Comparison of ENCODE assay signal across 12 mouse cellular contexts in the genomic region with DNA sequence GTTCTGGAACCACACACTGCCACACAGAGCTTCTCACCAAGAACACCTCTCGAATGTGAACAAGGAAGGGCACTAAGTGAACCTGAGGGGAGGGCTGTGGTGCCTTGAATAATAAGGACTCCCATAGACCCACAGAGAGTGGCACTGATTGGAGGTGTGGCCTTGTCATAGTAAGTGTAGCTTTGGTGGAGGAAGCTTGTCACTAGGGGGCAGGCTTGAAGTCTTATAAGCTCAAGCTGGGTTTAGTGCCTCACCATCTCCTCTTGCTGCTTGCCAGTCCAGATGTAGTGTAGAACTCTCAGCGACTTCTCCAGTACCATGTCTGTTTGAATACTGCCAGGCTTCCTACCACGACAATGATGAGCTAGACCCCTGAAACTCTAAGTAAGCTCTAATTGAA. TPM values are rescaled to one million over a fixed set of nuclear protein-coding genes. Genes with fewer than 3 reads are reported as not detected.
A peak's percentile ranks its signal among the peaks of the same experiment; 100 is the strongest.
DNase-seq lines count a peak whose midpoint lies in the region; ATAC-seq lines count a peak whose summit lies in the region.
"Had no signal": no experiment of that assay in that cellular context is flagged by ENCODE, and none has a peak within 500 bp of the region (broad histone marks: within the 10 kb centered on the region; RNA-seq: fewer than 3 reads in every experiment).

No protein-coding gene starts in this region.

- no peaks in the 10 kb centered on the region for H3K4me1 ChIP-seq in embryonic facial prominence, embryonic 11.5 days (ENCODE audit: control insufficient read depth, insufficient read depth, low read length)
- H3K4me1 ChIP-seq in embryonic facial prominence, embryonic 10.5 days = no peaks in the 10 kb centered on the region
- H3K4me1 ChIP-seq in midbrain, embryonic 14.5 days (ENCODE audit: control insufficient read depth, insufficient read depth, low read length) = no peaks in the 10 kb centered on the region
- H3K4me1 ChIP-seq in midbrain, embryonic 15.5 days = no peaks in the 10 kb centered on the region
- no peaks in the 10 kb centered on the region for H3K4me1 ChIP-seq in neural tube, embryonic 15.5 days
- no peaks in the 10 kb centered on the region for H3K4me1 ChIP-seq in hindbrain, embryonic 11.5 days (replicated peaks; ENCODE audit: control insufficient read depth, insufficient read depth, low read length)
- H3K4me1 ChIP-seq: limb, embryonic 13.5 days had no signal

- WGBS in embryonic facial prominence, embryonic 11.5 days = 56% methylated on average over 3 of the region's 3 CpGs
- 74% methylated on average over 3 of the region's 3 CpGs for WGBS in embryonic facial prominence, embryonic 10.5 days
- 69% methylated on average over 3 of the region's 3 CpGs for WGBS in midbrain, embryonic 14.5 days
- 61% methylated on average over 3 of the region's 3 CpGs for WGBS in midbrain, embryonic 15.5 days
- 68% methylated on average over 3 of the region's 3 CpGs for WGBS in neural tube, embryonic 15.5 days
- WGBS in hindbrain, embryonic 11.5 days = 68% methylated on average over 3 of the region's 3 CpGs

- peak; percentile 16 for DNase-seq in embryonic facial prominence, embryonic 11.5 days (ENCODE audit: low spot score)
- DNase-seq in embryonic facial prominence, embryonic 10.5 days (ENCODE audit: low spot score) = no peak
- DNase-seq in midbrain, embryonic 14.5 days = peak; percentile 13
- peak; percentile 10 for DNase-seq in forelimb bud, embryonic 11.5 days (ENCODE audit: low read depth, low spot score)
- DNase-seq in lung, postnatal 25 days (ENCODE audit: low spot score) = peak; percentile 23
- DNase-seq in hindbrain, embryonic 11.5 days (ENCODE audit: low spot score) = no peak
- DNase-seq: cerebellum, adult 8-10 months had no signal

- H3K9me3 ChIP-seq in embryonic facial prominence, embryonic 11.5 days (replicated peaks; ENCODE audit: control insufficient read depth, low read length) = no peaks in the 10 kb centered on the region
- H3K9me3 ChIP-seq in embryonic facial prominence, embryonic 10.5 days = no peaks in the 10 kb centered on the region
- H3K9me3 ChIP-seq in midbrain, embryonic 14.5 days (ENCODE audit: control insufficient read depth, low read length) = no peaks in the 10 kb centered on the region
- no peaks in the 10 kb centered on the region for H3K9me3 ChIP-seq in midbrain, embryonic 15.5 days
- H3K9me3 ChIP-seq in neural tube, embryonic 15.5 days (replicated peaks) = no peaks in the 10 kb centered on the region
- H3K9me3 ChIP-seq in hindbrain, embryonic 11.5 days (ENCODE audit: control insufficient read depth, low read length) = no peaks in the 10 kb centered on the region
- H3K9me3 ChIP-seq: heart, embryonic 13.5 days; limb, embryonic 13.5 days had no signal

- H3K27ac ChIP-seq in embryonic facial prominence, embryonic 11.5 days (replicated peaks; ENCODE audit: low read depth, low read length) = no peak overlapping the region
- H3K27ac ChIP-seq in embryonic facial prominence, embryonic 10.5 days (replicated peaks) = no peak overlapping the region
- no peak overlapping the region for H3K27ac ChIP-seq in midbrain, embryonic 14.5 days (replicated peaks; ENCODE audit: low read depth, low read length)
- no peak overlapping the region for H3K27ac ChIP-seq in midbrain, embryonic 15.5 days
- no peak overlapping the region for H3K27ac ChIP-seq in neural tube, embryonic 15.5 days (replicated peaks)
- H3K27ac ChIP-seq in hindbrain, embryonic 11.5 days (ENCODE audit: low read depth, low read length) = no peak overlapping the region
- H3K27ac ChIP-seq: heart, embryonic 13.5 days; limb, embryonic 13.5 days had no signal

- no peaks in the 10 kb centered on the region for H3K36me3 ChIP-seq in embryonic facial prominence, embryonic 11.5 days (replicated peaks; ENCODE audit: control insufficient read depth, insufficient read depth, low read depth, low read length)
- H3K36me3 ChIP-seq in embryonic facial prominence, embryonic 10.5 days (replicated peaks) = no peaks in the 10 kb centered on the region
- H3K36me3 ChIP-seq in midbrain, embryonic 14.5 days (ENCODE audit: control insufficient read depth, insufficient read depth, low read length) = no peaks in the 10 kb centered on the region
- no peaks in the 10 kb centered on the region for H3K36me3 ChIP-seq in midbrain, embryonic 15.5 days (replicated peaks)
- H3K36me3 ChIP-seq in neural tube, embryonic 15.5 days = no peaks in the 10 kb centered on the region
- H3K36me3 ChIP-seq in hindbrain, embryonic 11.5 days (ENCODE audit: control insufficient read depth, insufficient read depth, low read length) = no peaks in the 10 kb centered on the region
- H3K36me3 ChIP-seq: heart, embryonic 13.5 days; limb, embryonic 13.5 days had no signal

- H3K9ac ChIP-seq in embryonic facial prominence, embryonic 11.5 days (replicated peaks; ENCODE audit: low read length) = no peak overlapping the region
- H3K9ac ChIP-seq in midbrain, embryonic 14.5 days (replicated peaks; ENCODE audit: low read length) = no peak overlapping the region
- H3K9ac ChIP-seq in midbrain, embryonic 15.5 days = no peak overlapping the region
- H3K9ac ChIP-seq in neural tube, embryonic 15.5 days (replicated peaks) = no peak overlapping the region
- H3K9ac ChIP-seq in hindbrain, embryonic 11.5 days (ENCODE audit: low read depth, low read length) = no peak overlapping the region
- H3K9ac ChIP-seq: heart, embryonic 13.5 days; limb, embryonic 13.5 days had no signal

- H3K4me2 ChIP-seq in embryonic facial prominence, embryonic 11.5 days (ENCODE audit: low read depth, low read length) = no peak overlapping the region
- H3K4me2 ChIP-seq in midbrain, embryonic 14.5 days (ENCODE audit: low read length) = no peak overlapping the region
- H3K4me2 ChIP-seq in midbrain, embryonic 15.5 days = no peak overlapping the region
- H3K4me2 ChIP-seq in neural tube, embryonic 15.5 days = no peak overlapping the region
- no peak overlapping the region for H3K4me2 ChIP-seq in hindbrain, embryonic 11.5 days (replicated peaks; ENCODE audit: low read depth, low read length)
- H3K4me2 ChIP-seq: heart, embryonic 13.5 days; limb, embryonic 13.5 days had no signal

- ATAC-seq in embryonic facial prominence, embryonic 11.5 days (replicated peaks; ENCODE audit: insufficient number of reproducible peaks, low FRiP score, low TSS enrichment, low read depth) = no peak
- ATAC-seq in midbrain, embryonic 14.5 days (ENCODE audit: low FRiP score, low TSS enrichment) = no peak
- ATAC-seq in midbrain, embryonic 15.5 days (replicated peaks) = no peak
- ATAC-seq in neural tube, embryonic 15.5 days (ENCODE audit: low FRiP score) = no peak
- no peak for ATAC-seq in hindbrain, embryonic 11.5 days (ENCODE audit: low FRiP score)

- H3K27me3 ChIP-seq in embryonic facial prominence, embryonic 11.5 days (ENCODE audit: control insufficient read depth, insufficient read depth, low read length) = no peaks in the 10 kb centered on the region
- no peaks in the 10 kb centered on the region for H3K27me3 ChIP-seq in embryonic facial prominence, embryonic 10.5 days (replicated peaks; ENCODE audit: low read depth, poor library complexity, severe bottlenecking)
- no peaks in the 10 kb centered on the region for H3K27me3 ChIP-seq in midbrain, embryonic 14.5 days (ENCODE audit: control insufficient read depth, insufficient read depth, low read length)
- no peaks in the 10 kb centered on the region for H3K27me3 ChIP-seq in midbrain, embryonic 15.5 days (replicated peaks)
- no peaks in the 10 kb centered on the region for H3K27me3 ChIP-seq in neural tube, embryonic 15.5 days (replicated peaks)
- no peaks in the 10 kb centered on the region for H3K27me3 ChIP-seq in hindbrain, embryonic 11.5 days (ENCODE audit: control insufficient read depth, insufficient read depth, low read length)
- H3K27me3 ChIP-seq: limb, embryonic 13.5 days had no signal

- no peak overlapping the region for H3K4me3 ChIP-seq in embryonic facial prominence, embryonic 11.5 days (ENCODE audit: low read depth, low read length)
- H3K4me3 ChIP-seq in embryonic facial prominence, embryonic 10.5 days = no peak overlapping the region
- H3K4me3 ChIP-seq in midbrain, embryonic 14.5 days (replicated peaks; ENCODE audit: low read depth, low read length) = no peak overlapping the region
- no peak overlapping the region for H3K4me3 ChIP-seq in midbrain, embryonic 15.5 days
- H3K4me3 ChIP-seq in neural tube, embryonic 15.5 days (replicated peaks) = no peak overlapping the region
- H3K4me3 ChIP-seq in hindbrain, embryonic 11.5 days (ENCODE audit: low read depth, low read length) = no peak overlapping the region
- H3K4me3 ChIP-seq: heart, embryonic 13.5 days; limb, embryonic 13.5 days had no signal

RNA-seq across cellular contexts. Expression of a gene that starts 9.7 kb away (rescaled TPM):
- polyA plus RNA-seq in embryonic facial prominence, embryonic 11.5 days (2014; fragmentation: Nextera tagmentation; extraction: Ambion mirVana) = not detected in 2 replicates
- not detected in 2 replicates for polyA plus RNA-seq in embryonic facial prominence, embryonic 10.5 days (2016; fragmentation: Nextera tagmentation; extraction: Ambion mirVana)
- polyA plus RNA-seq in midbrain, embryonic 14.5 days (2014; fragmentation: Nextera tagmentation; extraction: Ambion mirVana) = 0.14 and 0.35 TPM in 2 replicates
- 0.22 and 0.35 TPM in 2 replicates for polyA plus RNA-seq in midbrain, embryonic 15.5 days (2015; fragmentation: Nextera tagmentation; extraction: Ambion mirVana)
- 0.19 and 0.27 TPM in 2 replicates for polyA plus RNA-seq in neural tube, embryonic 15.5 days (2015; fragmentation: Nextera tagmentation; extraction: Ambion mirVana)
- not detected in 2 replicates for polyA plus RNA-seq in hindbrain, embryonic 11.5 days (2014; fragmentation: Nextera tagmentation; extraction: Ambion mirVana)
- polyA plus RNA-seq: limb, embryonic 13.5 days; neural tube, embryonic 11.5 days had no signal

Comparison
In these comparisons a context has a peak if more than half of its experiments do, and no peak if none do; other contexts are left out.
1. DNase-seq: peak in embryonic facial prominence, embryonic 11.5 days (single experiment), midbrain, embryonic 14.5 days (single experiment), forelimb bud, embryonic 11.5 days (single experiment) and lung, postnatal 25 days (single experiment); none in embryonic facial prominence, embryonic 10.5 days (single experiment) and hindbrain, embryonic 11.5 days (single experiment).